8 mouse cellular contexts compared by ENCODE assay signal in genomic region chr6:108448016-108448735, GRCm38 (mm10).
DNase-seq lines count a peak whose midpoint lies in the region; ATAC-seq and TF ChIP-seq lines count a peak whose summit lies in the region.
"Had no signal": no experiment of that assay in that cellular context is flagged by ENCODE, and none has a peak within 500 bp of the region (broad histone marks: within the 10 kb centered on the region; RNA-seq: fewer than 3 reads in every experiment).

No protein-coding gene starts in this region.

- no peaks in the 10 kb centered on the region for H3K9me3 ChIP-seq in forebrain, postnatal 0 days (ENCODE audit: low read length)

- H3K36me3 ChIP-seq in forebrain, postnatal 0 days (ENCODE audit: insufficient read depth) = no peaks in the 10 kb centered on the region

- ATAC-seq in forebrain, postnatal 0 days = no peak

- H3K27me3 ChIP-seq in forebrain, postnatal 0 days (ENCODE audit: insufficient read depth, low read length) = no peaks in the 10 kb centered on the region

- H3K27ac ChIP-seq in forebrain, postnatal 0 days (ENCODE audit: low read depth, low read length) = no peak overlapping the region

- DNase-seq in urinary bladder, postnatal 14 days (ENCODE audit: low spot score) = peak; percentile 55
- no peak for DNase-seq in urinary bladder, postnatal 4 days (ENCODE audit: low spot score in 2 of 2)
- peak; percentile 88 for DNase-seq in gonadal fat pad, adult 2 months (ENCODE audit: low read depth)
- peak; percentile 50 to 81 for DNase-seq in kidney, postnatal 36 days
- no peak for DNase-seq in cerebellum, adult 11 months
- DNase-seq in forebrain, postnatal 0 days = no peak
- no peak for DNase-seq in layer of hippocampus, adult 11-12 months (ENCODE audit: low spot score)
- DNase-seq: cerebellum, postnatal 10 days had no signal

- no peak overlapping the region for H3K9ac ChIP-seq in forebrain, postnatal 0 days

- WGBS in forebrain, postnatal 0 days = 75% methylated on average over 11 of the region's 11 CpGs

- H3K4me3 ChIP-seq in forebrain, postnatal 0 days (ENCODE audit: low read depth, low read length) = no peak overlapping the region

- no peaks in the 10 kb centered on the region for H3K4me1 ChIP-seq in forebrain, postnatal 0 days (ENCODE audit: insufficient read depth)

- TF ChIP-seq CTCF in forebrain, postnatal 0 days (IDR thresholded peaks at IDR 0.05; ENCODE audit: low read depth) = no peak

- H3K4me2 ChIP-seq in forebrain, postnatal 0 days (ENCODE audit: low read depth) = no peak overlapping the region

Comparison
In these comparisons a context has a peak if more than half of its experiments do, and no peak if none do; other contexts are left out.
1. DNase-seq: peak in urinary bladder, postnatal 14 days (single experiment), gonadal fat pad, adult 2 months (single experiment) and kidney, postnatal 36 days (2 of 2); none in urinary bladder, postnatal 4 days (0 of 2), cerebellum, adult 11 months (single experiment), forebrain, postnatal 0 days (single experiment) and layer of hippocampus, adult 11-12 months (single experiment).